Mouse (Mus musculus) megakaryocyte, embryonic 14.5 days (primary cell): ENCODE results near the gene Creb5.

ENCODE experiments used
- FLI1 ChIP-seq: IDR thresholded peaks from 2 replicates; pipeline ENCODE4 v1.6.1; 2012; ENCODE audit warnings: low read length, inconsistent platforms, mixed read lengths
- GATA1 ChIP-seq: IDR thresholded peaks from 3 replicates; pipeline ENCODE4 v1.6.1; 2012; ENCODE audit warnings: mixed read lengths, low read length, inconsistent platforms, borderline replicate concordance

DNA sequence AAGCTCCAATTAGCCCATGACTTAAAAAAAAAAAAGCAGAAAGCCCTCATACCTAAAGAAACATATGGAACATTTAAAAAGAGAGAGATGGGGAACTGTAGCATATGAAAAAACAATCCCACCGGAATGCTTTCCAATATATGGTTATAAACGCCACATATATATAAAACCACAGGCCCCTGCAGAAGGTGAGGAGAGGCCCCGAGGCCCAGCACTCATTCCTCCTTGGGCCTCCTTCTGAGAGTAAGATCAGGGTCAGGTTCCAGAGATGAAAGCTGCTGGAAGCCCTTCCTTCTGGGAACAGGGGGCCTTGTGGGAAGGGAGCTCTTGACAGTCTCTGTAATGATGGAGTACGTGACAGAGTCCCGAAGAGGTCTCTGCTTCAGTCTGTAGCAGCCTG is 76.5 kb downstream of the Creb5 start:
- TF ChIP-seq GATA1 (no peak), FLI1 (no peak)
